Mouse (Mus musculus): ENCODE data around the gene Casq2. TPM values are rescaled to one million over a fixed set of nuclear protein-coding genes. Genes with fewer than 3 reads are reported as not detected.

Gene Casq2
- total and polyA plus RNA-seq, 3 experiments: not detected

DNA sequence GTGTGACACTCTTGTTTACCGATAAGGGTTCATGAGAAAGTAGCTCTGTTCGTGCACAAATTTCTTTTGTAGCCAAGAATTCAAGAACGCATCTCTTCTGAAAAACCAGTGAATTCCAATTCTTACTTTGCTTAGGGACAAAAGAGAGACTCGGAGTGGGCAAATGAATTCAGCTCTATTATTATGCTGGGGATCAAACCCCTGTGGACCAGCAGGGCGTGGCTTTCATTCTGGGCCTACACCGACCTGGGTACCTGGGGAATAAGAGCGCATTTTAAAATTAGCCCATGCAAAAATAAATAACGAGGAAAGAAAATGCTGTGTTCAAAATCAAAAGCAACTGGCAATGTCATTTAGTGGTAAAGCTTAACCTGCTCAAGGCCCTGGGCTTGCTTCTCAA lies 32.9 kb upstream of the Casq2 start:
- TF ChIP-seq ZKSCAN1 (IDR thresholded peaks at IDR 0.05; ENCODE audit: low read depth, low read length): no peak
- no peak for DNase-seq (ENCODE audit: low read depth, low spot score)

DNA sequence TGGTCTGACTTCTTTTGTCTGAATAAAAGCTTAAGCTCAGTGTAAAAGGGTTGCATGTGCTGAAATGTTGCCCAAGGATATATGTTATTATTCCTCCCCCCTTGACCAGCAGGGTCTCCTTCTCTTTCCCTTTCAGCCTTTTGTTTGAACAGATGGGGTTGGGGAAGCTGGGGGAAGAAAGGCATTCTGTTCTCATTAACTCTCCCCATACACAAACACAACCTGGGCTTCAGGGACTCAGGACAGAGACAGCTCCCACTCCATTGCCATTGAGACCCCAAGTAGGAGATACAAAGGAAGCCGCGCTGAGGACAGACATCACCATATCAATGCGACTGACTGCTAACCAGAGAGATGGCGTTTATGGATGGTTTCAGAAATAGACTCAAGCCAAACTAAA lies 30.3 kb upstream of the Casq2 start:
- Histone ChIP-seq H3K9me3 (replicated peaks; ENCODE audit: insufficient read depth, low read length) (no peaks in the 10 kb centered on the region), H3K9ac (ENCODE audit: control insufficient read depth, low read depth, low read length, poor library complexity, severe bottlenecking) (no peak overlapping the region), H3K4me1 (ENCODE audit: control insufficient read depth in 1 of 2, insufficient read depth in 2 of 2, low read length in 2 of 2) (no peaks in the 10 kb centered on the region), H3K4me3 (ENCODE audit: control insufficient read depth in 1 of 2, insufficient read depth in 1 of 2, low read depth in 2 of 2, low read length in 2 of 2) (no peak overlapping the region), H3K79me2 (ENCODE audit: control insufficient read depth, insufficient read depth, low read length, poor library complexity) (no peaks in the 10 kb centered on the region), H3K36me3 (ENCODE audit: control insufficient read depth in 1 of 2, insufficient read depth in 2 of 2, low read length in 2 of 2) (no peaks in the 10 kb centered on the region), H3K27me3 (ENCODE audit: control insufficient read depth in 1 of 2, insufficient read depth in 2 of 2, low read length in 2 of 2) (no peaks in the 10 kb centered on the region), H3K27ac (ENCODE audit: control insufficient read depth, low read depth, low read length) (no peak overlapping the region)
- TF ChIP-seq ZKSCAN1 (IDR thresholded peaks at IDR 0.05; ENCODE audit: low read depth, low read length): no peak
- TF ChIP-seq MAZ (IDR thresholded peaks at IDR 0.05; ENCODE audit: low read depth, low read length): no peak
- TF ChIP-seq ETS1 (IDR thresholded peaks at IDR 0.05; ENCODE audit: low read depth, low read length): no peak
- TF ChIP-seq MXI1 (IDR thresholded peaks at IDR 0.05; ENCODE audit: low read depth, low read length): no peak
- TF ChIP-seq NELFE (IDR thresholded peaks at IDR 0.05; ENCODE audit: low read depth, low read length): no peak
- TF ChIP-seq MAFK (IDR thresholded peaks at IDR 0.05; ENCODE audit: borderline replicate concordance, low read depth, low read length): no peak
- TF ChIP-seq USF2 (IDR thresholded peaks at IDR 0.05; ENCODE audit: borderline replicate concordance in 1 of 2, insufficient read depth in 1 of 2, low read depth in 1 of 2, low read length in 2 of 2): no peak
- no peak for TF ChIP-seq JUND (IDR thresholded peaks at IDR 0.05; ENCODE audit: low read depth, low read length)
- no peak for TF ChIP-seq NRF1 (IDR thresholded peaks at IDR 0.05; ENCODE audit: insufficient read depth, low read depth, low read length, poor library complexity, severe bottlenecking)
- no peak for TF ChIP-seq ZC3H11A (IDR thresholded peaks at IDR 0.05; ENCODE audit: low read depth, low read length)
- no peak for TF ChIP-seq POLR2AphosphoS5 (IDR thresholded peaks at IDR 0.05; ENCODE audit: borderline replicate concordance, low read depth, low read length)
- no peak for TF ChIP-seq BHLHE40 (IDR thresholded peaks at IDR 0.05; ENCODE audit: borderline replicate concordance, low read depth, low read length)
- no peak for TF ChIP-seq ZNF384 (IDR thresholded peaks at IDR 0.05; ENCODE audit: low read depth, low read length)
- no peak for TF ChIP-seq KAT2A (conservative IDR thresholded peaks at IDR 0.05; ENCODE audit: low read depth, low read length)
- TF ChIP-seq CHD1 (IDR thresholded peaks at IDR 0.05; ENCODE audit: low read depth, low read length): no peak
- no peak for TF ChIP-seq CHD2 (IDR thresholded peaks at IDR 0.05; ENCODE audit: low read length)
- no peak for TF ChIP-seq MYB (IDR thresholded peaks at IDR 0.05; ENCODE audit: low read depth, low read length)
- no peak for TF ChIP-seq RAD21 (IDR thresholded peaks at IDR 0.05; ENCODE audit: low read depth, low read length)
- TF ChIP-seq MEF2A (IDR thresholded peaks at IDR 0.05; ENCODE audit: extremely low read depth, insufficient replicate concordance, low read depth, low read length, poor library complexity, severe bottlenecking): no peak
- no peak for TF ChIP-seq MAX (IDR thresholded peaks at IDR 0.05; ENCODE audit: low read length)
- no peak for DNase-seq (ENCODE audit: low read depth, low spot score)

More for the DNA sequence above, 32.9 kb upstream of the Casq2 start:
- no peaks in the 10 kb centered on the region for H3K36me3 ChIP-seq (ENCODE audit: control insufficient read depth in 1 of 2, insufficient read depth in 2 of 2, low read length in 2 of 2)
- no peaks in the 10 kb centered on the region for H3K4me1 ChIP-seq (ENCODE audit: control insufficient read depth in 1 of 2, insufficient read depth in 2 of 2, low read length in 2 of 2)
- H3K4me3 ChIP-seq (ENCODE audit: control insufficient read depth in 1 of 2, insufficient read depth in 1 of 2, low read depth in 2 of 2, low read length in 2 of 2): no peak overlapping the region
- no peaks in the 10 kb centered on the region for H3K9me3 ChIP-seq (replicated peaks; ENCODE audit: insufficient read depth, low read length)
- no peak overlapping the region for H3K27ac ChIP-seq (ENCODE audit: control insufficient read depth, low read depth, low read length)
- no peak overlapping the region for H3K9ac ChIP-seq (ENCODE audit: control insufficient read depth, low read depth, low read length, poor library complexity, severe bottlenecking)
- no peaks in the 10 kb centered on the region for H3K27me3 ChIP-seq (ENCODE audit: control insufficient read depth in 1 of 2, insufficient read depth in 2 of 2, low read length in 2 of 2)
- no peaks in the 10 kb centered on the region for H3K79me2 ChIP-seq (ENCODE audit: control insufficient read depth, insufficient read depth, low read length, poor library complexity)

Measured in MEL (cell line).